Mouse (Mus musculus) ES-Bruce4 (cell line): ENCODE data around the gene Dtnb.

Source experiments
- CTCF ChIP-seq: IDR thresholded peaks from one replicate; pipeline ENCODE4 v1.8.1; 2011; ENCODE audit warnings: low read depth, low read length
- POLR2A ChIP-seq: IDR thresholded peaks from one replicate; pipeline ENCODE4 v1.8.1; 2011; ENCODE audit warnings: low read length; ENCODE audit not compliant: insufficient read depth

- no peak for TF ChIP-seq CTCF
- TF ChIP-seq POLR2A: no peak
These were observed 1.2 kb downstream of the Dtnb start for GRCm38 (mm10) chr12:3573410-3573809.
